Mouse (Mus musculus) forebrain, embryonic 10.5 days (tissue): ENCODE measurements around the gene Cdcp1. TPM values are rescaled to one million over a fixed set of nuclear protein-coding genes. Genes with fewer than 3 reads are reported as not detected.

Source experiments
- DNase-seq: peaks from one replicate; pipeline ENCODE4 v3.0.0-alpha.2; 2017; ENCODE audit warnings: low spot score; ENCODE audit errors: extremely low spot score
- H3K27ac ChIP-seq: fragments of 300-500 bp; sonication (generic); 2 replicates; pipeline ENCODE4 v1.5.1; 2016; ENCODE audit warnings: mild to moderate bottlenecking
- H3K27me3 ChIP-seq: fragments of 300-500 bp; sonication (generic); 2 replicates; pipeline ENCODE4 v1.6.1; 2016; ENCODE audit warnings: mild to moderate bottlenecking; ENCODE audit not compliant: poor library complexity, severe bottlenecking
- H3K36me3 ChIP-seq: fragments of 300-500 bp; sonication (generic); replicated peaks from 2 replicates; pipeline ENCODE4 v1.6.1; 2016; ENCODE audit warnings: mild to moderate bottlenecking, moderate library complexity
- H3K4me1 ChIP-seq: fragments of 300-500 bp; sonication (generic); 2 replicates; pipeline ENCODE4 v1.6.1; 2016
- H3K4me3 ChIP-seq: fragments of 300-500 bp; sonication (generic); 2 replicates; pipeline ENCODE4 v1.5.1; 2016; ENCODE audit warnings: mild to moderate bottlenecking, moderate library complexity
- H3K9me3 ChIP-seq: fragments of 300-500 bp; sonication (generic); 2 replicates; pipeline ENCODE4 v1.6.1; 2016; ENCODE audit warnings: mild to moderate bottlenecking, moderate library complexity
- WGBS: fragments of 180-500 bp; shearing (Covaris S2); methylation state at CpG from one replicate; pipeline ENCODE4 v1.1.7; 2016; 5-methylcytosine and 5-hydroxymethylcytosine counted together
- polyA plus RNA-seq: library from polyadenylated mRNA; unstranded; fragments of >200 nt; fragmentation: Nextera tagmentation; extraction: Ambion mirVana; gene quantifications from 2 replicates; pipeline ENCODE4 v1.2.1, GENCODE M21; 2016

Cdcp1 gene
- polyA plus RNA-seq: 1.8 TPM in 2 replicates

GRCm38 (mm10) chr9:123215621-123216440 lies at the start of gene Cdcp1:
Gene Cdcp1 (minus strand): TSS chr9:123216038.
- Histone ChIP-seq H3K27me3 (peaks cover 41% of the 10 kb centered on the region), H3K4me3 (peak within 1 kb of the TSS; percentile 52), H3K36me3 (no peaks in the 10 kb centered on the region), H3K9me3 (no peaks in the 10 kb centered on the region), H3K4me1 (peaks cover 10% of the 10 kb centered on the region), H3K27ac (peak within 1 kb of the TSS; percentile 73)
- no peak for DNase-seq
- 6% methylated on average over 45 of the region's 45 CpGs for WGBS

DNA sequence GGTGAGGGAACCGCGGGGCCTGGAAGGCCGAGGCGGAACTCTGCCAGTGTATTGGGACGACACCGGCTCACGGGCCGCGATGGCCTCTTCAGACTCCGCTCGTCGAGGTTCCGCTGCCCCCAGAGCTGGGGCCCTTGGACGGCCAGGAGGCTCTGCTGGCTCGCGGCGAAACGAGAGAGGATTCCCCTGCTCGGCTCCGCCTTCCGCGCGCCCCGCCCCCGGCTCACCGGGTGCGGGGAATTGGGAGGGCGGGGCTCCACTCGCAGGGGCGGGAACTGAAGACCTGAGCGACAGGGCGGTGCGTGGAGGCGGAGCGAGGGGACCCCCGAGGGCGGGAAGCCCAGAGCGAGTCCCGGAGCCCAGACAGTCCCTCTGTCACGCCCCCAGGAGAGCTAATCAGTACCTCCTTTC lies 44.8 kb upstream of the Cdcp1 start, which contains the start of gene Tmem158:
TSS of gene Tmem158 (minus strand) at position 154 of the 411 bp plus-strand sequence.
- Histone ChIP-seq H3K9me3 (no peaks in the 10 kb centered on the region), H3K4me3 (peak within 1 kb of the TSS; percentile 73), H3K27me3 (peaks cover 55% of the 10 kb centered on the region), H3K36me3 (no peaks in the 10 kb centered on the region), H3K27ac (peak within 1 kb of the TSS; percentile 82), H3K4me1 (peaks cover 19% of the 10 kb centered on the region)
- peak; percentile 88 for DNase-seq
- WGBS: under 1% methylated on average over 30 of the region's 40 CpGs

- no peak for DNase-seq
- WGBS: under 1% methylated on average over 90 of the region's 92 CpGs
- Histone ChIP-seq H3K27me3 (peaks cover 55% of the 10 kb centered on the region), H3K36me3 (no peaks in the 10 kb centered on the region), H3K27ac (peak overlapping the region; percentile 82), H3K4me1 (peaks cover 19% of the 10 kb centered on the region), H3K4me3 (peak overlapping the region; percentile 73), H3K9me3 (no peaks in the 10 kb centered on the region)
These were observed 44.2 kb upstream of the Cdcp1 start for GRCm38 (mm10) chr9:123259896-123260610.

DNA sequence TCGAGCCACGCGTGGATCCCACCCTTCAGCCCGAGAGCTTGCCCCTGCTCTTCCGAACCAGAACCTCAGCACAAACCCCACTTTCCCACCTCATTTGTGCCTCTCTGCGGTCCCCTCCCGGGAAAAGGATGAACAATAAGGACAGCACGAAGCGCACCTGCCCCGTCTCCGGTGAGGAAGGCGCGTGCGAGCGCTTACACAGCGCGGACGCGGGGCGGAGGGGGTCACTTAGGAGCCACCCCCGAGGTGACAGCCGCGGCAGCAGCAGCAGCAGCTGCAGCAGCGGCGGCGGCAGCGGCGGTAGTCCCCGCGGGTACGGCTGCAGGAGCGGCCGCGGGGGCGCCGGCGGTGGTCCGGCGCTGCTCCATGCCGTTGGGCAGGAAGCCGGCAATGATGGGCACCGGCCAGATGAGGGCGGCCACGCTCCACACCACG lies 43.6 kb upstream of the Cdcp1 start:
- Histone ChIP-seq H3K27me3 (peaks cover 55% of the 10 kb centered on the region), H3K4me1 (peaks cover 19% of the 10 kb centered on the region), H3K27ac (peak overlapping the region; percentile 82), H3K4me3 (peak overlapping the region; percentile 73), H3K36me3 (no peaks in the 10 kb centered on the region), H3K9me3 (no peaks in the 10 kb centered on the region)
- peak; percentile 89 for DNase-seq
- under 1% methylated on average over 45 of the region's 45 CpGs for WGBS

GRCm38 (mm10) chr9:123258796-123259195 lies 43.0 kb upstream of the Cdcp1 start:
- peaks cover 51% of the 10 kb centered on the region for H3K27me3 ChIP-seq
- H3K27ac ChIP-seq: no peak overlapping the region
- WGBS: 40% methylated on average over 10 of the region's 10 CpGs
- no peak for DNase-seq
- H3K9me3 ChIP-seq: no peaks in the 10 kb centered on the region
- peaks cover 19% of the 10 kb centered on the region for H3K4me1 ChIP-seq
- peak overlapping the region; percentile 73 for H3K4me3 ChIP-seq
- H3K36me3 ChIP-seq: no peaks in the 10 kb centered on the region

- no peak for DNase-seq
- H3K4me1 ChIP-seq: peaks cover 20% of the 10 kb centered on the region
- no peaks in the 10 kb centered on the region for H3K9me3 ChIP-seq
- H3K36me3 ChIP-seq: no peaks in the 10 kb centered on the region
- 82% methylated on average over 3 of the region's 3 CpGs for WGBS
- no peak overlapping the region for H3K27ac ChIP-seq
- H3K4me3 ChIP-seq: no peak overlapping the region
- peaks cover 28% of the 10 kb centered on the region for H3K27me3 ChIP-seq
These were observed 39.9 kb upstream of the Cdcp1 start for GRCm38 (mm10) chr9:123255736-123256135.

- DNase-seq: no peak
- WGBS: 83% methylated on average over 1 of the region's 1 CpGs
- H3K36me3 ChIP-seq: no peaks in the 10 kb centered on the region
- no peak overlapping the region for H3K4me3 ChIP-seq
- H3K4me1 ChIP-seq: peaks cover 2% of the 10 kb centered on the region; the same call in 1 of the 2 replicates
- H3K9me3 ChIP-seq: no peaks in the 10 kb centered on the region
- no peak overlapping the region for H3K27ac ChIP-seq
- no peaks in the 10 kb centered on the region for H3K27me3 ChIP-seq
These were observed 32.2 kb upstream of the Cdcp1 start for GRCm38 (mm10) chr9:123247992-123248391.

- no peak overlapping the region for H3K27ac ChIP-seq
- H3K4me3 ChIP-seq: no peak overlapping the region
- H3K9me3 ChIP-seq: no peaks in the 10 kb centered on the region
- H3K36me3 ChIP-seq: no peaks in the 10 kb centered on the region
- WGBS: 82% methylated on average over 4 of the region's 4 CpGs
- DNase-seq: no peak
- H3K4me1 ChIP-seq: no peaks in the 10 kb centered on the region
- no peaks in the 10 kb centered on the region for H3K27me3 ChIP-seq
These were observed 29.3 kb upstream of the Cdcp1 start for GRCm38 (mm10) chr9:123245146-123245545.

DNA sequence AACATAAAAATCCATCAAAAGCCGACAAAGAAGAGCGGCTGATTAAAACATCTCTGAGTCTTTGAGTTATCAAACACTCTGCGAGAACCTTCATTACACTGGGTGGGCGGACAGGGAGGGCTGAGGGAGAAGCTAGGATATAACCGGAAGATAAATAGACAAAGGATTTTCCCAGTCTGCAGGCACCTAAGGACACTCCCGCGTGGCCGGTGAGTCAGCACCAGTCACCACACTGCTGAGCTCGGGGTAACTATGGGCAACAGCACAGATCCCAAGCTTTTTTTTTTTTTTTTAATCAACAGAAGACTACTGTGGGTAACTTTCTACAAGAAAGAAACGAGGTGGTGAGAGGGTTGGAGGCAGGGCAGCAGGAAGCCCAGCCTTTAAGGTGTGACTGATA lies 28.1 kb upstream of the Cdcp1 start:
- Histone ChIP-seq H3K36me3 (no peaks in the 10 kb centered on the region), H3K9me3 (no peaks in the 10 kb centered on the region), H3K27me3 (no peaks in the 10 kb centered on the region), H3K27ac (no peak overlapping the region), H3K4me3 (no peak overlapping the region), H3K4me1 (no peaks in the 10 kb centered on the region)
- WGBS: 71% methylated on average over 10 of the region's 10 CpGs
- no peak for DNase-seq

- Histone ChIP-seq H3K4me1 (peaks cover 13% of the 10 kb centered on the region), H3K4me3 (no peak overlapping the region), H3K9me3 (no peaks in the 10 kb centered on the region), H3K27me3 (no peaks in the 10 kb centered on the region), H3K27ac (no peak overlapping the region), H3K36me3 (no peaks in the 10 kb centered on the region)
- 96% methylated on average over 5 of the region's 5 CpGs for WGBS
- no peak for DNase-seq
These were observed 25.4 kb upstream of the Cdcp1 start for GRCm38 (mm10) chr9:123241191-123241590.

GRCm38 (mm10) chr9:123240751-123241150 lies 24.9 kb upstream of the Cdcp1 start:
- H3K4me1 ChIP-seq: peaks cover 13% of the 10 kb centered on the region
- DNase-seq: no peak
- WGBS: 75% methylated on average over 2 of the region's 2 CpGs
- H3K36me3 ChIP-seq: no peaks in the 10 kb centered on the region
- no peaks in the 10 kb centered on the region for H3K27me3 ChIP-seq
- H3K9me3 ChIP-seq: no peaks in the 10 kb centered on the region
- no peak overlapping the region for H3K4me3 ChIP-seq
- H3K27ac ChIP-seq: no peak overlapping the region

- H3K9me3 ChIP-seq: no peaks in the 10 kb centered on the region
- WGBS: 95% methylated on average over 5 of the region's 5 CpGs
- no peaks in the 10 kb centered on the region for H3K36me3 ChIP-seq
- H3K27ac ChIP-seq: no peak overlapping the region
- no peaks in the 10 kb centered on the region for H3K27me3 ChIP-seq
- peaks cover 13% of the 10 kb centered on the region for H3K4me1 ChIP-seq
- DNase-seq: no peak
- no peak overlapping the region for H3K4me3 ChIP-seq
These were observed 24.4 kb upstream of the Cdcp1 start for GRCm38 (mm10) chr9:123240271-123240670.

DNA sequence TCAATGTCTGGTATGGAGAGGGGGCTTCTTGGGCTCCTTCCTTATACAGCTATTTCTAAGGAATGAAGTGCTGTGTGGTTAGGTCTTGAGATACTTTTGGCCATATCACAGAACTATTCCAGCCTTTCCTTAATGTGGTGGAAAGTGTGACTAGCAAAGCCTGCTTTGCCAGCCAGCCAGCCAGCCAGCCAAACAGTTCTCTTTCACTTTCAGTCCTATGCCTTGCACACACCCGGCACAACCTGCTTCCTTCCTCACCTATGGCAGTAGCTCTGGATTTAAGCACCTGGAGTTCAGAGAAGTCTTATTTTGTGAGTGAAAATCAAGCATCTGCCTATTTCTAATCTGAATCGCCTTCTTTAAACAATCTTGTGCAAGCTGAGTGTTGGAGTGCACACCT lies 23.8 kb upstream of the Cdcp1 start:
- Histone ChIP-seq H3K9me3 (no peaks in the 10 kb centered on the region), H3K36me3 (no peaks in the 10 kb centered on the region), H3K27me3 (no peaks in the 10 kb centered on the region), H3K4me1 (peaks cover 13% of the 10 kb centered on the region), H3K4me3 (no peak overlapping the region), H3K27ac (no peak overlapping the region)
- DNase-seq: no peak
- WGBS: 82% methylated on average over 2 of the region's 2 CpGs
